Mouse (Mus musculus) CD4-positive, CD25-positive, alpha-beta regulatory T cell, adult 2 months (primary cell): Measurements from ENCODE around the gene Dnajc4.

Source experiments
- DNase-seq: peaks from one replicate; pipeline ENCODE4 v3.0.0-alpha.2; 2012; ENCODE audit warnings: low read depth, low spot score

The Dnajc4 gene

GRCm38 (mm10) chr19:6975537-6976521 is 16.5 kb downstream of the Dnajc4 start, which contains the start of gene Plcb3:
Plcb3 (minus strand) TSS chr19:6976470.
- peak; percentile 70 for DNase-seq

DNA sequence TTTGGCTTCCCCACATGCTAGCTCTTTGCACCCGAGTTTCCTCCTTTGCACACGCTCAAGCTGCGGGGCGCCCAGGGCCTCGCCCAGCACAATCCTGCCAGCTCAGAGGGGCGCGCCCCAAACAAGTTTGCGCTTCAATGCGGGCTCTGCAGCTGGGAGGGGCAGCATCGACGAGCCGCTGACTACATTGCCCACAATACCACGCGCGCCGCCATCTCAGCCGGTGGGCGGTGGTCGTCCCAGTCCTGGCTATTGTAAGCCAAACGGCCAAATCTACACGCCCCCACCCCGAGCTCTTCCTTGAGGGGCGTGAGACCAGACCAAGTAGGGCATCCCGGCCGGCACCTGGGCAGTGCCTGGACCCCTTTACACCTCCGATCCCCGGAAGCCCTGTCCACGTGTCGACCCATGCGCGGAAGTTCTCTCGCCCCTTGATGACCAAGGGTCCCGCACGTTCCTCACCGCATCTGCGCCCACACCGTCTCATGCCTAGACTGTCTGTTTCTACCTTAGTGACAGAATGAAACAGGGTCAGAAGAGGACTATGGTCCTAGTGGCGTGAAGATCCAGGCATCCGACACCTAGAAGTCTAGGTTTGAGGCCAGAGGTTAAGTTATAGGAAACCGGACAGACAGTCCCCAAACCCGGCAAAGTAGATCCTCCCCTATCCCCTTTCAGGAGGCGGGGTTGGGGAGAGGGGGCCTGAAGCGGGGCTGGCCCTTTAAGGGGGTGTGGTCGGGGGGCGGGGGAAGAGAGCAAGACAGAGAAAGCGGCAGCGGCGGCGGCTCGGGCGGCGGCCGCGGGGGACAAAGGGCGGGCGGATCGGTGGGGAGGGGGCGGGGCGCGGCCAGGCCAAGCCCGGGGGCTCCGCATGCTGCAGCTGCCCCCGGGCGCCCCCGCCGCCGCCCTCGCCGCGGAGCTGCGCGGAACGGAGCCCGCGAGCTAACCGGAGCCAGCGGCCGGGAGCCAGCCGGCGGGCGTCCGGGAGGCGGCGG is 17.9 kb downstream of the Dnajc4 start, which contains the start of gene Ppp1r14b:
TSS of gene Ppp1r14b (plus strand) at position 758 of the 995 bp plus-strand sequence.
- DNase-seq: peak; percentile 86

DNA sequence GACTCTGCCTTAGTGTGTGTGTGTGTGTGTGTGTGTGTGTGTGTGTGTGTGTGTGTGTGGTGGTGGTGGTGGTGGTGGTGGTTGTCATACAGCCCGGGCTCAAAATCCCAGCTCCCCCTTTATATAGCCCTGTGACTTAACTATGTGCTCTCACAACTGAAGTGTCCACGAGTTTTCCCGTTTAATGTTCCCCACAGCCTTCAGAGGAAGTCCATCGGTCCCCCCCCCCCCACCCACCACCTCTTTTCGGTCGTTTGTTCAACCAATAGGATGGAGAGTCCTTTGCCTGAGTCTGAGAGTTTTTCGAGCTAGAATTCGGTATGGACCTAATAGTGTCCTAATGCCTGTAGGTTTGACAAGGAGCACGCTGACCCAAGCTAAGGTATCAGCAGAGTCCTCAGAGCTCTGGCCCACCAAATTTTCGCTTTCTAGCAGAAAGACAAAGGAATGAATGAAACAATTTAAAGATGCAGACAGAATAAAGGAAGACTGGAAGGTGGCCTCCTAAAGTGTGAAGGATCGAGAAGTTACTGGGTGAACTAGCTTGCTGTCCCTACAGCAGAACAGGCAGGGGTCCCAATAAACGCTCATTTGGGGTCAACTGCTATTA is 18.7 kb downstream of the Dnajc4 start:
- no peak for DNase-seq

DNA sequence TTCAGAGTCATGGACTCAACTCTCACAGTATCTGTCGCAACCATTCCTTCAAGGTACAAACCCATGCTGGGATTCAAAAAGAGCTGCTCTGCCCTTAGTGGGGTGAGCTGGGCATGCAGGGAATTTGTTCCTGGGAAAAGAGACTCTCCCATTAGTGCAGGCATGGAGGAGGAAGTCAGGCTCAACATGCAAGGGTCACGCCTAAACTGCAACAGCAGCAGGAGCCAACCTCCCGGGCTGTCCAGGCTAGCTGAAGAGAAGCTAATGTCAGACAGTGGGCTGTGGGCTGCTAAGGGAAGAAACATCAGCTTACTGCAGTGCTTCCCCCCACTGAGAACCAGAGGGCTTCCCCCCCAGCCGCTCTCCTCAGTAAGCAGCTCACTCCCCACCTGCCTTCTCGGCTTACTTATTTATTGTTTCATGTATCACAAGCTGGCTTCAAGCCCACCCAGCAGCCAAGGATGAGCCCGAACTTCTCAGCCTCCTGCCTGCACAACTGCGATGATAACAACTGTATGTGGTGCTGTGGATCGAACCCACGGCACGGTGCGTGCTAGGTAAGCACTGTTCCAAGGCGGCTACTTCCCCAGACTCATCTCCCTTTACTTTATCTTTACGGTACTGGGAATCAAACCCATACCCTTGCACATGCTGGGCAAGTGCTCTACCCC is 20.0 kb downstream of the Dnajc4 start:
- DNase-seq: no peak

- no peak for DNase-seq
Observed at GRCm38 (mm10) chr19:6971644-6972043, 20.7 kb downstream of the Dnajc4 start.

DNA sequence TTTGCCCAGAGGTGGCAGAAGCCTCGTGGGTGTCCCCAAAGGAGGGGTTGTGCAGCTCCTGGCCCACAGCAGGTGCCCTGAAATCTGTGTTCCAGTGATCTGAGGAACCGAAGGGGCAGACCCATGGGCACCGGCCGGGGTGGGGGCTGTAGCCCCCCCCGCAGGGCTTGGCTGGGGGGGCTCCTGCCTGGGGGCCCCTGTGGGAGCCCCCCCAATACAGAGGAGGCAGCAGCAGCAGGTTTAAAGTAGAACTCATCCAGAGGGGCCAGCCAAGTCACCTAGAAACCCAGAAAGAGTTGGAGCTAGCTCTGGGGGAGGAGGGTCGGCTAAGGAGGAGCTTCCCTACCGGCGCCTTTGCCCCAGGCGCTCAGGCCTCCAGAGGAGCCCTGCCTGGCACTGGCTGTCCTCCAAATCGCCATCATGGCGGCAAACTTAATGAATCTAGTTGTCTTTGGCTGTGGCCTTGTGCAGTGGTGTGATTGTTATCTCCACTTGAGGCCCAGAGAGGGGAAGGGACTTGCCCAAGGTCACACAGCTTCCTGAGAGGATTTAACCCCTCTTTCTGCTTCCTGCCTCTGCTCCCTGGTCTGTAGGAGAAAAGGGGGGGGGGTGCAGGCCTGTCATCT is 21.8 kb downstream of the Dnajc4 start:
- DNase-seq: peak; percentile 52

DNA sequence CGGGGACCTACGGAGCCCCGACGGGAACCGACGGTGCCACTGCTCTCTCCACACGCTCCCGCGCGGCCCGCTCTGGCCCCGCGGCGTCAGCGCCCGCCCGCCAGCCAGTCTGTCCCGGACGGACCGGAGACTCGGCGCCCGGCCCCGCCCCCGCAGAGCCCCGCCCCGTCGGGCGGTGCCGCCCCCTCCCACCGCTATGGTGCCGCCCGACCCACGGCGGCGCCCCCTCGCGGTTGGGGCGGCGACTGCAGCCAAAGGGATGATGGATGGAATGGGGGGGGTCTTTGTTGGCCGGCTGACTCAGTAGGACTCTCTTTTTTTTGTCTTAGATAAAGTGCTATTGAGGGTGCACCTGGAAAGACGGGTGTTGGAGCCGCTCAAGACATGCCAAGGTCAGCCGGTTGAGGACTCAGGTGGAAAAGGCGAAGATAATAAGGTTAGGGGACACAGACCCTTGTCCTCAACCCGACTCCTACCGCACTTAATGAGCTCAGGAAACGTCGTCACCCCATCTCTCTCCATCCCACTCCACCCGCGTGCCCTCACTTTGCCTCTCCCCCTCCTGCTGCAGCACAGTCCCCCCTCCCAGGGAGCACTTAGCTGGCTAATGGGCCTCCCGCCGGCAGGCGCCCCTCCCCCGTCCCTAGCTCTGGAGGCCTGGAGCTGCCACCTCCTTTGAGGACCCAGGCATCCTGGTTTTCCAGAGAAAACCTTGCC is 22.5 kb downstream of the Dnajc4 start:
- DNase-seq: peak; percentile 90

DNA sequence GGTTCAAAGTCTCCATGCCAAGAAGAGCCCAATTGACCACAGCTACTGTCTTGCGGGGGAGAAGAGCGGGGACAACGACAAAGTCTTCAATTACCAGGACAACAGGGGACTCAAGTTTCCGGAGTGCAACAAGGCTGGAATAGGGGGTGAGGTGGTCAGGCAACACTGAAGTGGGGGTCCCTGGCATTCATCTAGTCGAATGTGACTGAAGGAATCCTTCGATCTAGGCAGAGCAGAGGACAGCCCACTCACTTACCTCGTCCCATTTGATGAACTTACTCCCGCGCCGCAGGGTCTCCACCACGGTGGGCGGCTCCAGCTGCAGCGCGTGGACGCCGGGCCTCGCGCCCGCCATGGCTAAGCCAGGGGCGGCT is 23.1 kb downstream of the Dnajc4 start:
- DNase-seq: no peak

DNA sequence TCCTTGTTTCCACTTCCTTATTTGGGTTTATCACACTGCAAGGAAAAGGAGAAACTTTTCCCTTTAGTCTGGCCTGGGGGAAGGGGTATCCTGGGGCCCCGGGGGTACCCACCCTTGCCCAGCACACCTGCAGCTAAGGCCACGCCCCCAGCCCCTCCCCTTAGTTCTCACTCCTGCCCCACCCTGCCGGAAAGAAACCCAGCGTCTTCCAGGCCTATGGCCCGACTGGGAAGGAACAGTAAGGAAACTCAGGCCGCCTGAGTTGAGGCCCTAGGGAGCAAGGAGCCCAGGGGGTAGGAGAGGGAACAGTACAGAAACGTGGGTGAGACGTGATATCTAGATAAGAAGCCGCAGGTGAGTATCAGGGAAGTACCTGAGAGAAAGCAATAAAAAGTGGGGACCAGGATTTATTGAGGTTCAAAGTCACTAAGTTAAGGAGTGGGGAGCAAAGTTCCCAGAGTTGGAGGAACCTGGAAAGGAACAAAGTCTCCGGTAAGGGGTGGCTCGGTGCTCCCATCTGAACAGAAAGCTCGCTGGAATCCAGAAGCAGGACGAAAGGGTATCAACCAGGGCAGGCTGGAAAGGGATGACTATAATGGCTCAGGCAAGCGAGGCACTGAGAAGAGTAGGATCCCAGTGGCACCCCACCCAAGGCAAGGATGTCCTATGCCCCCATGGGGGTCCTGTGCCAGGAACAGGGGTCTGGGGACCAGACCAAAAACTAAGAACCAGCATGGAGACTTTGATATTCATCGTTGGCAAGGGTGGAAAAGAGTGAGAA is 23.7 kb downstream of the Dnajc4 start:
- DNase-seq: peak; percentile 47

- no peak for DNase-seq
Observed at GRCm38 (mm10) chr19:6956461-6956860, 35.9 kb downstream of the Dnajc4 start.

DNA sequence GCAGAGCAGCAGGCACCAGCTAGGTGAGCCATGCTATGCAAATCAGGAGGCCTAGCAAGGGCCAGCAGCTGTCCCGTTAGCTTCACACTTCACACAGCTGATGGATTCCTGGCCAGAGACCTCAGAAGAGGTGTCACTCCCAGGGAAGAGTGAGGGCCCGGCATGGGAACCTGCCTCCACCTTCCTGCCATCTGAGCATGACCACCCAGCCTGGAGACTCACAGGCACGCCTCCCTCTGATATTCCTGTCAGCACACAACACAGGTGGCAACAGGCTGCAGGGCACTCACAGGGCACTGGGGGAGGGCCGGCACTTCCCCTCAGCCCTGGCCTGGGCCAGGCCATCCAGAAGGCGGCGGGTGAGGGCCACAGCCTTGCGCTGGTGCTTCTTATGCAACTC is 36.9 kb downstream of the Dnajc4 start:
- no peak for DNase-seq

DNA sequence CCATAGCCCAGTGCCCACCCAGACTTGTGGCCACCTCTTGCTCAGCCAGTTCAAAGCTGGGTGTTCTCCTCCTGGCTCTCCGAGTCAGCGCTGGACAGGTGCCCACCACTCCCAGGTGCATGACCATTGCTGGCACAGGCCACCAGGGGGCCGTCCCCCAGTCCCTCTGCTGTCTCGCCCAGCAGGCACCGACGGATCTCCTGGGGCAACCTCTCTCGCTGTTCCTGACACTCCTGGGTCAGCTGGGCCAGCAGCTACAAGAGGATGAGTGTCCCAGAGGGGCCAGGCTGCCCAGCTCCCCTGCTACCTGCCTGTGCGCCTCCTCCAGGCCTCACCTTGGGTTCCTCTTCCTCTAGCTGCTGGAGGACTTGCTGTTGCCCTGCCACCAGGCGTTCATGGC is 38.3 kb downstream of the Dnajc4 start:
- peak; percentile 54 for DNase-seq

- peak; percentile 42 for DNase-seq
Observed at GRCm38 (mm10) chr19:6952712-6953037, 39.7 kb downstream of the Dnajc4 start.

GRCm38 (mm10) chr19:6951994-6952711 is 40.2 kb downstream of the Dnajc4 start:
- peak; percentile 57 for DNase-seq

GRCm38 (mm10) chr19:6951381-6951968 is 40.9 kb downstream of the Dnajc4 start:
- DNase-seq: peak; percentile 81

DNA sequence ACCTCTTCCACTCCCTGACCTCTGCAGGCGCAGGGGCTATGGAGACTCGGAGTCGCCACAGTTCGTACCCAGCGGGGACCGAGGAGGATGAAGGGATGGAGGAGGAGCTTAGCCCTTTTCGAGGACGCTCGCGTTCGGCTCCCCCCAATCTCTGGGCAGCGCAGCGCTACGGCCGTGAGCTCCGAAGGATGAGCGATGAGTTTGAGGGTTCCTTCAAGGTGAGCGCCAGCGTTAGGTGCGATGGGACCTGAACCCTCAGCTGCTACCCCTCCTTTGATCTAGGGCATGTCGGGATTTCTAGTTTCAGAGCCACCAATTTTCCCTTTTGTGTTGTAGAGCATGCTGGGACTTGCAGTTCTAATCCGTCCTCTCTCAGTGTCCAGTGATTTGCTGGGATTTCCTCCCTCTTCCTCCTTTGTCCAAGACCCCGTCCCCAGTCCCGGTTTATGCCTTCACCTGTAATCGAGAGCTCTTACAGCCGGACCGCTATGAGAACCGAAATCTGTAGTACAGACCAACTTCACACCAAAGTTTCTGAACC is 41.7 kb downstream of the Dnajc4 start:
- DNase-seq: peak; percentile 52

- no peak for DNase-seq
Observed at GRCm38 (mm10) chr19:6949951-6950350, 42.4 kb downstream of the Dnajc4 start.

DNA sequence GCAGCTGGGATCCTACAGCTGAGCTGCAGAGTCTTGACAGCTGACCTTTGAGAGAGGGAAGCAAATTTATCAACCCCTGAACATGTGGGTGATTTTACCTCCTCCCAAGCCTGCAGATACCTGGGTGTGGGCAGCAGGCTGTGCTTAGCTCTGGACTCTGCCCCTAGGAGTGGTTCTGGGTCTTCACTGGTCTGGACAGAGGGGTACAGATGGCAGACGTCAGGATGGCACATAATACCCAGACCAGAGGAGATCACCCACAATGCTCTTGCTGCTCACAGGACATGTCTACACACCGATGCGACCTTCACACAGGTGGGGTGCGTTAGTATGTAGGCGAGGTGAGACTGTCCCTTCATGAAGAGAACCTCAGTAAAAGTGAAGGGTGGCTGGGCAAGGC is 42.8 kb downstream of the Dnajc4 start:
- DNase-seq: no peak
